22 mouse cellular contexts compared by ENCODE assay signal in the genomic region with DNA sequence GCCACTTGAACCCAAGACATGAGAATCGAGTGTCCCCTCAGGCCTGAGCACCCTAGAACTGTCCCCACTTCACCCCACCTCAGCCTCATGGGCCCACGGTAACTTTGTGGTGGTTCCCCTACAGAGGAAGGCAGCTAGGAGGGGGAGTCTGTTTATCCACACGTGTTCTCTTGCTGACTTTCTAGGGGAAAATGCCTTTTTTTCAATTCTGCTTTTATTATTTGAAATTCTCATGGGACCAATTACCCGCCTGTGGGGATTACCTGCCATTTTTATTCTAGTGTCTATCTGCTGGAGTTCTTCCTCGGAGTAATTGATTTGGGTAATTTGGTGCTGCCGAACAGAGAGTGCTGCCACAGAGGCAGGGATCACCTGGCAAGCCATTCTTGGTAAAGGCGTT.
"Had no signal": no experiment of that assay in that cellular context is flagged by ENCODE, and none has a peak within 500 bp of the region (broad histone marks: within the 10 kb centered on the region; RNA-seq: fewer than 3 reads in every experiment).

No protein-coding gene starts in this region.

- H3K27ac ChIP-seq: limb, embryonic 10.5 days; limb, embryonic 13.5 days; liver, embryonic 12.5 days; liver, embryonic 15.5 days; lung, embryonic 15.5 days; midbrain, embryonic 10.5 days; midbrain, embryonic 13.5 days; neural tube, embryonic 13.5 days; stomach, embryonic 15.5 days had no signal

- H3K36me3 ChIP-seq: limb, embryonic 10.5 days; limb, embryonic 13.5 days; liver, embryonic 12.5 days; liver, embryonic 15.5 days; lung, embryonic 15.5 days; midbrain, embryonic 10.5 days; midbrain, embryonic 13.5 days; neural tube, embryonic 13.5 days had no signal

- H3K9me3 ChIP-seq: limb, embryonic 10.5 days; limb, embryonic 13.5 days; liver, embryonic 12.5 days; liver, embryonic 15.5 days; lung, embryonic 15.5 days; megakaryocyte, embryonic 14.5 days; midbrain, embryonic 10.5 days; midbrain, embryonic 13.5 days; neural tube, embryonic 13.5 days; stomach, embryonic 15.5 days had no signal

- H3K9ac ChIP-seq: limb, embryonic 13.5 days; liver, embryonic 12.5 days; liver, embryonic 15.5 days; lung, embryonic 15.5 days; midbrain, embryonic 13.5 days; neural tube, embryonic 13.5 days; stomach, embryonic 15.5 days had no signal

- H3K4me3 ChIP-seq: limb, embryonic 10.5 days; limb, embryonic 13.5 days; liver, embryonic 12.5 days; liver, embryonic 15.5 days; lung, embryonic 15.5 days; megakaryocyte, embryonic 14.5 days; midbrain, embryonic 10.5 days; midbrain, embryonic 13.5 days; myocyte; neural tube, embryonic 13.5 days; stomach, embryonic 15.5 days had no signal

- ATAC-seq: liver, embryonic 12.5 days; midbrain, embryonic 13.5 days; midbrain, embryonic 16.5 days had no signal

- H3K27me3 ChIP-seq: lung, embryonic 15.5 days; neural tube, embryonic 13.5 days; stomach, embryonic 15.5 days had no signal

- DNase-seq: kidney, postnatal 14 days; kidney, postnatal 4 days; liver; lung, adult 18-20 months; lung, postnatal 10 days; lung, postnatal 36 days; retina, postnatal 1 day; right cerebral cortex, postnatal 25 days; spleen, adult 18-20 months; thymus, postnatal 25 days had no signal

- H3K4me2 ChIP-seq: limb, embryonic 13.5 days; liver, embryonic 12.5 days; liver, embryonic 15.5 days; lung, embryonic 15.5 days; midbrain, embryonic 13.5 days; neural tube, embryonic 13.5 days; stomach, embryonic 15.5 days had no signal
